Mouse (Mus musculus): Measurements from ENCODE around the gene Scd3.
"Not testable (repeated sequence)": the region's sequence is repeated elsewhere in the genome, so short reads cannot be mapped to it uniquely, and the experiment has no call there.

Scd3 gene

DNA sequence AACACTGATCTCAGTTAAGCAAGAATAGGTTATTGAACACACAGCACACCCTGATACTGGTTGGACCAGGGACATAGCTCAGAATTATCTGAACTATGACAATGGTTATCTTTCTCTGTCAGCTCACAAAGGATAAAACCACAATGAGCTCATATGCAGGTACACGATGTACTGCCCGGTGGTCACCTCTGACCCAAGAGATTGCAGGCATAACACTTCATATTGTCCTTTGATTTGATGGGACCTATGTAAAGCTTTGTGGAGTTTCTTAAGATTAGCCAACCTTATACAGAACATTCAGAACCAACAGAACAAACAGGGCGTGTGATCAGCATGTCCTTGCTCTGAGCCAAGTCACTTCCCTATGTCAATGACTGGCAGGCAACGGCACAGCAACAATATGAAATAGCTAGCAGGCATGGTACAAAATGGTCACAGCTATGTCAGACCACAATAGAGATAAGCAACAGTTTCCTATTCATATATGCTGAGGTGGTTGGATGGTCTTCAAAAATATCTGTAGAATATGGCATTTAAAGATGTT, 28.6 kb downstream of the Scd3 start:
- no peak for DNase-seq (ENCODE audit: low read depth, low spot score)

DNA sequence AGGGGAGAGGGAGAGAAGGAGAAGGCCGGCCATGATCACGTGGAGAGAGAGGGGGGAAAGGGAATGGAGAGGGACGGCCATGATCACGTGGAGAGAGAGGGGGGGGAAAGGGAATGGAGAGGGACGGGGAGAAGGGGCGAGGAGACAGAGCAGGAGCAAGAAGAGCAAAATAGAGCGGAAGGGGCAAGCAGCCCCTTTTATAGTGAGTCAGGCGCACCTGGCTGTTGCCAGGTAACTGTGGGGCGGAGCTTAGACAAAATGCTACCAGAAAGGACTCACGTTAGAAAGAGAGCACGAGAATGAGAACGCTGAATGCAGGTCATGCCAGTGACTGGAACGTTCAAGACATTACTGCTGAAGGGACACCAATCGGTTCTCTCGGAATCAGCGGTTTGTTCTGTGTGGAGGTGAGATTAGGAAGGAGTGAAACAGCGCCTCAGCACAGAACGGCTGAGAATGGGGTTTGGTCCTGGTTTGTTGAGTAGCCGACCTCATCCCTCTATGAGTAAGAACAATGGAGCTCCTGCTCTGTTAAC, 34.5 kb downstream of the Scd3 start:
- peak; percentile 69 for DNase-seq (ENCODE audit: low read depth, low spot score)

DNA sequence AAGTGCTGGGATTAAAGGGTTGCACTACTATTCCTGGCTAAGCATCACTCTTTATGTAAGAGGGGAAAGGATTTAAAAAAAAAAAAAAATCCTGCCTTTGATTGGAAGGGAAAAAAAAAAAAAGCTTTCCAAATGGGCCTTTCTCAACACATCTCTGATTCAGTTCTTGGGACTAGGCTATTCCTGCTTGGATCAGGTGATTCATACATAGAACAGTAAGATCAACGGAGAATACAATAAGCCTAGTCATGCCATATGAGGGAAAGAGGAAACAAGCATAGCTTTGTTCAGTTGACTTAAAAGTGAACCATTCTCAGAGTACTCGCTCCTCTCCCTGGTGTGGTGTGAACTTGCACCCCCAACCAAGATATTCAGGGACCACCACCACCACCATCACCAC, 35.8 kb downstream of the Scd3 start:
- no peak for DNase-seq (ENCODE audit: low read depth, low spot score)

DNA sequence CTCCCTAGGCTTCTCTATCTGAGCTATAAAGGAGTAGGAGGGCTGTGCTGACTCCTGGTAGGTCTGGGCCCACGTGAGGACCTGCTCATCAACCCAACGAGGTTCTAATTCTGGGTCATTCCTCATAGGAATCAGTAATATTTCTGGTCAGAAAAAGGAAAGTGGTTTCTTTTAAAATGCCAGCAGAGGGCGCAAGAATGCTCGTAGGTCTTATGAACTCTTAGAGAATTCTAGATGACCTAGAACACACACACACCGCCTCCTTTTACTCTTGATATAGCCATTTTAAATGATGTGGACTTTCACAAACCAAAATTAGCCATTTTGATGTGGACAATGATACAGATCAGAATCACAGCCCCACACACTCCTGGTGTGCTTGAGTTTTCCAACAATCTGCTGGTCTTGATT, 42.7 kb downstream of the Scd3 start:
- peak; percentile 77 for DNase-seq (ENCODE audit: low read depth, low spot score)

DNA sequence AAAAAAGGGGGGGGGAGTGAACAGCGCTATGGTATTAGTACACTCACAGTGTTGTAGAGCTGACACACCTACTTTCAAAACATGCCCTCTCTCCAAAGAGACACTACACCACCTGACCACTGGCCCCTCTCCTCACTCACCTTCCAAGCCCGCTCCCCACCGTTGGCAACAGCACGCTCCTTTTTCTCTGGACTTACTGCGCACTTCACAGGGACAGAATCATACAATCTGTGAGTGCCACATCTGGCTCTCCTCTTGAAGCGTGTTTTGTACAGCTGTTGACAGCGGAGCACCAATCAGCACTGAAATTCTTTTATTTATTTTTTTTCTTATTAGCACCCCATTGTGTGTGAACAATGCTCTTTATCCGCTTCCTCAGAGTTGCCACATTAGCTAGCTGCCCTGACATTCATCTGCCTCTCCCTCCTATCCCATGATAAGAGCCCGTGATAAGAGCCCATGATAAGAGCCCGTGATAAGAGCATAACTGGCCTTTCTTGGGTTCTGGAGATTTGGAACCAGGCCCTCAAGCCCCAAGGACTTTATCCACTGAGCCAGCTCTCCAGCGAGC, 43.4 kb downstream of the Scd3 start:
- DNase-seq (ENCODE audit: low read depth, low spot score), result no peak

DNA sequence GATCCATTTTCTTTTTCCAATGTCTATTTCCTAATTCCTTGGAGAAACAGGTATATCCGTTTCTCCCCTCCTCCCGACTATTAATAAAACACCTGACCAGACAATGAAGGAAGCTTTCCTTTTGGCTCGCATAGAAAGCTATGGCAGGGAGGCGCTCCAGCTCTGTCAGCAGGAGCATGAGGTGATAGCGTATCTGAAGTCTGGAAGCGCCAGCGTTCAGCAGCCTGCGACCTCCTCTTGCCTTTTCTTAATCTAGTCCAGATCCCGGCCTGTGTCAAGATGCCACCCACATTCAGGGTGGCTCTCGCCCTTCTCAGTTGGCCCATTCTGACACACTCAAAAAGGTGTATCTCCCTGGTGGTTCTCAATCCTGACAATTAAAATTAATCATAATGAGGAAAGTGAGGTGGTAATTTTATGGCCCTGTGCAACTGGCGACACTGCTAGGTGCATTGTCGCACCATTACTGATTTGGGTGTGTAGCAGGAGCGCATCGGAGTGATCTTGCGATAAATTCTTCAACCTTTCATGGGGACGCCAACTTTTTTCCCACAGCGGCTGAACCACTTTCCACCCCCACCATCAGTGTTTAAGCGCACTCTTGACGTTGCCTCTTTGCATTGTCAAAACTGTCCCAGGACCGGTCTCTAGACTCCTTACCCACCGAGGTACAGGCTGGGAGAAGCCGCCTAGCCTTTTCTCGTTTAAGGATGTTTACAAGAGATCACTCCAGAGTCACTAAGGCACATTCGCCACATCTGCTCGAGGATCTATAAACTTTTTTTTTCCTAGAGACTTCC, 44.4 kb downstream of the Scd3 start:
- DNase-seq (ENCODE audit: low read depth, low spot score), result no peak

DNA sequence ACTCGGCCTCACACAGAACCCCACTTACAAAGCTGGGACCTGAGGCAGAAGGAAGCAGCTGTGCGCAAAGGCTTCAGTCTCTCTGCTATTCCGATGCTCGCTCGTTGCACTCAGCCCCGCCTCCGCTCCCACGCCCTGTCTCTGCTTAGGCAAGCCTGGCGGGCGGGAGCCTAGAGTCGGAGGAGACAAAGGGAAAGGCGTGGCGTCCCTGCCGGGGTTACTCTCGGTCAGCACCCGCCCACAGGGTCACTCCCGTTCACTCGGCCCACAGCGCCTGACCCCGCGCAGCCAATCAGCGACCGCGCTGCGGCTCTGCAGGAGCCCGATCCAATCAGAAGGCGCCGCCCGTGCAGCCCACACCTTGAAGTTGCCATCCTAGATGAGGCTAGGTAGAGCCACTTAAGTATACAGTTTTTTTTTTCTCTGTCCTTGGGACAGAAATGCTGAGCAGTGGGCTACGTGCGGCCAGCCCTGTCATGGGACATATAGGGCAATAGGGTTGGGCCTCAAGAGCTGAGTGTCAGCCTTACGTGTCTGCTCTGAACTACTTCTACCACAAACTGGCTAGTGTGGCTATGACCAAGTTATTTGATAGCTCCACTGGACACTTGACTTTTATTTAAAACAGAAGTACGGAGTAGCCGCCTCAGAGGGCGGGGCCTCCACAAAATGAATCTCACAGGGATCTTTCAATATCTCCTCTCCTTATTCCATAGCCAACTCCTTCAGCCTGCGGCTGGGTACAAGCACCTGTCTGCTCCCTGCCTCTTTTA, 45.2 kb downstream of the Scd3 start:
- DNase-seq (ENCODE audit: low read depth, low spot score), result peak; percentile 99

DNA sequence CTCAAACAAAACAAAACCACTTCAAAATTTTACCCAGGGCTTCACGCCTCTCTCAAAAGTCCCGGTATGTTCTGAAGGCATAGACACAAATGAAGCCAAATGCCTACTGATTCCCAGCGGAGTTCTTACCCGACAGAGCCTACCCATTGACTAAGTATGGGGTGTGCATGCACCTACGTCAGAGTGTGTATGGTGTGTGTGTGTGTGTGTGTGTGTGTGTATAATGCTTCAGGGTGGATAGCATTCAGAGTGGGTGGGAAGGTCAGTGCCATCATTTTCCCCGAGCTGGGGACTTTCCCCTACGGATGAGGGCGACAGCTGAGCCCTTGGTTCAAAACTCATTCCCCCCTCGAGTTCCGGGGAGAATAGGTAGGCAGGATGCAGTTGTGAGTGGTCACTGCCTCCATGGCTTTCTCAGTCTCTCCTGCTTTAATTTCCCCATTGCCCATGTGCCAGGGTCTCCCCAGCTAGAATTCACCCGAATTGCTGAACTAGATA, 45.8 kb downstream of the Scd3 start:
- DNase-seq (ENCODE audit: low read depth, low spot score), result no peak

DNA sequence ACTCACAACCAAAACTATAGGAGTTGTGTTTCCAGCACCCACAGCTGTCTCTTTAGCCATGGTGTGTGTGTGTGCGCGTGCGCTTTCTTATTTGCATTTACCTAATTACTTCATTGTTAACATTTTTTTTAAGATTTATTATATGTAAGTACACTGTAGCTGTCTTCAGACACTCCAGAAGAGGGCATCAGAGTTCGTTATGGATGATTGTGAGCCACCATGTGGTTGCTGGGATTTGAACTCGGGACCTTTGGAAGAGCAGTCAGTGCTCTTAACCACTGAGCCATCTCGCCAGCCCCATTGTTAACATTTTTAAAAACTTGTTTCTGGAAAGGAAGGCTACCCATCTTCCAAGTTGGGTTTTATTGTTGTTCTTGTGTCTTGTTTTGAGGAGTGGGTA, 48.1 kb downstream of the Scd3 start:
- DNase-seq (ENCODE audit: low read depth, low spot score), result not testable (repeated sequence)

DNA sequence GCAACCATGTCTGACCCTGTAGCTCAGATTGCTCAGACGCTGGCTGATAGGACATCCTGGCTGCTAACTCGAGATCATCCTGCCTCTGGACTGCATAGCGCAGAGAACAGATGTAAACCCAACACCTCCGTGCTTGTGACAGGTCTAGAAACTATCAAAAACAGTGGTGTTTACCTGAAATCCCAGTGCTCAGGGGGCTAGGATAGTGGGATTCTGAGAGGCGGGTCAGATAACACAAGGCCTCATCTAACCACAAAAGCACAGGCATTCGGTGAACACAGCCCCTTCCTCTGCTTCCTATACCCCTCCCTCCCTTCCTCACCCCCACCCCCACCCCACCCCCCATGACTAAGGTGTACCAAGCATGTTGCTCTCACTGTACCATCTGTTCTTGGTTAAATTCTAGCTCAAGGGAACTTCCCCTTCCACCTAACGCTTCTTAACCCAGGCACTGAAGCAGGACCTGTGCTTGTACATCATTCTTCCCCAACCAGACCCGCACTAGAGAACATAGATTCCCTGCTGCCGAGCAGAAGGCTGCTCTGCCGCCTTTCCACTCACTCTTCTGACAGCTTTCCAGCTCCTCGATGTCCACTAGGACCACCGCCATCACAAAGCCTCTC, 49.0 kb downstream of the Scd3 start:
- DNase-seq (ENCODE audit: low read depth, low spot score), result no peak

DNA sequence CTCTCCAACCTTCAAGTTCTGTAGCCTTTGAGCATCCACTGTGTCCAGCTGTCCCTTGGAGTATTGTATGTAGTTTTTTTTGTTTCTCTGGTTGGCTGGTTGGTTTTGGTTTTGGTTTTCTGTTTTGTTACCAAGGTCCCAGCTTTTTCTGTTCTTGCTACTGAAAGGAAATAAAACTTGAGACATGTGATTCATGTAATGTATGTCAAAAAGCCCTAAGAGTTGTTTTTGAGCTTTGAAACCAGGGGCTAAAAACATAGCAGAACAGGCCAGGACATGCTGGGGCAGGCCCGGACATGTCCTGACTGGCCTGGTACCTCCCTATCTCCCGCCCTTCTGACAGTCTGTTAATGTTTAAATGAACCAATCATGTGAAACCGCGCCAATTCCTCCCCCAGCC, 51.0 kb downstream of the Scd3 start:
- DNase-seq (ENCODE audit: low read depth, low spot score), result not testable (repeated sequence)

DNA sequence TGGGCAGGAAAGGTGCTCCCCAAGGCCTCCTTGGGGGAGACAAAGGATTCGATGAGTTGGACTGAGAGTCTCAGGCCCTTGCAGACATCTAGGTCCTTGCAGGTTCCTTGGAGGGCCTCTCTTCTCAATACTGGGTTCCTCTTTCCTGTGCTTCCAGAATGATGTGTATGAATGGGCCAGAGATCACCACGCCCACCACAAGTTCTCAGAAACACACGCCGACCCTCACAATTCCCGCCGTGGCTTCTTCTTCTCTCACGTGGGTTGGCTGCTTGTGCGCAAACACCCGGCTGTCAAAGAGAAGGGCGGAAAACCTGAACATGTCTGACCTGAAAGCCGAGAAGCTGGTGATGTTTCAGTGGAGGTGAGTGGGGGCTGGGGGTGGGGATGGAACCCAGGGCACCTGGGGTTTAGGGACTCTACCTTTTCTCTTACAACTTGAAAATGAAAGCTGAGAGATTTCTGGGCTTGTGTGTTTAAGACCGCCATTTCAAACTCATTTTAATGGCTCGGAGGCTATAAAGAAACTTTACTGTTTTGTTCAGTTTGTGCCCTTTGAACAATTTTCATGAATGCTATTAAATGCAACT, 54.4 kb downstream of the Scd3 start:
- no peak for DNase-seq (ENCODE audit: low read depth, low spot score)

DNA sequence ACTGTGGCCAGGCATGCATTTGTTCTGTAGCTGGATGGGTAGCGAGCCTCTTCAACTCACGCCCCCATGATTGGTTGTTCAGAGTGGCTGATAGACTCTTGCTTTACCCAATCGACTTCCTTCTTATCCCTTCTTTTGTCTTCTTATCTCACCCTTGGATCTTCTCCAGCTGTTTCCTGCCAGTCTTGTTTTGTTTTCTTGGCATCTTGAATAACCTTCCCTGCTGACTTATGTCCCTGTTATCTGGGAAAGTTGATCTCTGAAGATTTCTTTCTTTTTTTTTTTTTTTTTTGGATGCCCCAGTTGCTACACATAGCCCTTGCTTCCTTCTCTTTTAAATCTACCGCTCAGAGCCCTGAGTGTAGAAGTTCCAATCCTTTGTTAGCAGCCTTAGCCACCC, 56.4 kb downstream of the Scd3 start:
- no peak for DNase-seq (ENCODE audit: low read depth, low spot score)

DNA sequence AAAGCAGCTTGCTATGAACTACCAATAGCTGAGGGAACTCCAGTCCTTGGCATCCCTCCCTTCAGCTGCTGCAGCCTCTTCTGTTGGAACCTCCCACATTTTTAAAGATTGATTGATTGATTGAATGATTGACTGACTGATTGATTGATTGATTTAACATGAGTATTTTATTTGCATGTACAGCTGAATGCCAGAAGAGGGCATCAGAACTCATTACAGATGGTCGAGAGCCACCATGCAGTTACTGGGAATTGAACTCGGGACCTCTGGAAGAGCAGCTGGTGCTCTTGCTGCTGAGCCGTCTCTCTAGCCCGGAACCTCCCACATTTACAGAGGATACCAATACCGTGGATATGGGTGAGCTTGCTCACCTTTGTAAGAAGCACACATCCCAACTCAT, 57.4 kb downstream of the Scd3 start:
- no peak for DNase-seq (ENCODE audit: low read depth, low spot score)

DNA sequence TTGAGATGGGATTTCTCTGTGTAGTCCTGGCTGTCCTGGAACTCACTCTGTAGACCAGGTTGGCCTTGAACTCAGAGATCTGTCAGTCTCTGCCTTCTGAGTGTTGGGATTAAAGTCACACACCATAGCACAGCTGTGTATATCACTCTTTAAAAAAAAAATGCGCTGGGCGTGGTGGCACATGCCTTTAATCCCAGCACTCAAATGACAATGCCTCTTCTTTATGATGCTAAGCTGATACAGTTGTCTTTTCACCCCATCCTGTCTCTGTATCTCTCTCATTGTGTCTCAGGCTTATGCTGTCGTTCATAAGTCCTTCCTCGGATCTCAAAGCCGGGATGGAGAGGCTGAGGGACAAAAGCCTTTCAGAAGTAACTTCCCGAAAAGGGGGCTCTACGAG, 58.7 kb downstream of the Scd3 start:
- peak; percentile 85 for DNase-seq (ENCODE audit: low read depth, low spot score)

DNA sequence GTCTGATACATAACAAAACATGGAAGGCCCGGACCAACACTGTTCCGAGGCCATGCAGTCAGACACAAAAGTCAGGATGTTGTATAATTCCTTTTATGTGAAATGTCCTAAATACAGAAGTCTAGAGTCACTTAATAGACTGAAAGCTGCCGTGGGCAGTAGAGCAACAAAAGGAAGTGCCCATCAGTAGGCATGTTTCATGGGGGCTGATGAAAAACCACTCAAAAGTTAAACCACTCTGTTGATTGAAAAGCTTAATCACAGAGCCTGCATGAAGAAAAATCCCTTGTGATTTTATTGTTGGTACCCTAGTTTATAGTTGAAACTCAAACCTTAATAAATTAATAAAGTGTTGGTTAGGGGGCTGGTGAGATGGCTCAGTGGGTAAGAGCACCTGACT, 60.5 kb downstream of the Scd3 start:
- DNase-seq (ENCODE audit: low read depth, low spot score), result no peak

DNA sequence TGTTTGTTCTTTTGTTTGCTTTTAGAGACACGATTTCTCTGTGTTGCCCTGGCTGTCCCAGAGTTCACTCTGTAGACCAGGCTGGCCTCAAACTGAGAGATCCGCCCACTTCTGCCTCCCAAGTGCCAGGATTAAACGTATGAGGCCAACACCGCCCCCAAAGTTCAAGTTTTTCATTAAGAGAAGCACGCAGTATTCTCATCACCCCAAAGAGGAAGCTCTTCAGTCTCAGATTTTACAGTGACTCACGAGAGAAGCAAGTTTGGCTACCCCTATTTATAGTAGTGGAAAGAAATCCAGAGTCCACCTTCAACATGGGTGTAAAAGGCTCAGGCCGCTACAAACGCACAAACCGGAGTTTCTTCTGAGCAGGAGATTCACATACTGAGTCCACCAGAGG, 61.2 kb downstream of the Scd3 start:
- no peak for DNase-seq (ENCODE audit: low read depth, low spot score)

DNA sequence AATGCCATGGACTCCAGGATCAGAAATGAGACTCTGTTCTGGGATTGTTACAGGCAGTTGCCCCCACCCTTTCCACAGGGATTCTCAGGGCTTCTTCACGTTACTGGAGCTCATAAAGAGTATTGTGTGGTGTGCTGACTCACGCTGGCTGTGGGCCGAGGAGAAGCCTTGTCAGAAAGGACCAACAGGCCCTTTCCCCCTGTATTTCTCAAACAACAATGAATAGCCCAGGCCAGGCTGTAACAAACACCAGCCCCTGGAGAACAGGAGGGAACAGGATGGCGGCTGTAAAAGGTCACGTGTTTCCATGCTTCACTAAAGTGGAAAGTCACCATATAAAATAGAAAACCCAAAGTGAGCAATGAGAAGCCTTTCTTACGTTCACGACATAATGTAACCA, 62.2 kb downstream of the Scd3 start:
- no peak for DNase-seq (ENCODE audit: low read depth, low spot score)

DNA sequence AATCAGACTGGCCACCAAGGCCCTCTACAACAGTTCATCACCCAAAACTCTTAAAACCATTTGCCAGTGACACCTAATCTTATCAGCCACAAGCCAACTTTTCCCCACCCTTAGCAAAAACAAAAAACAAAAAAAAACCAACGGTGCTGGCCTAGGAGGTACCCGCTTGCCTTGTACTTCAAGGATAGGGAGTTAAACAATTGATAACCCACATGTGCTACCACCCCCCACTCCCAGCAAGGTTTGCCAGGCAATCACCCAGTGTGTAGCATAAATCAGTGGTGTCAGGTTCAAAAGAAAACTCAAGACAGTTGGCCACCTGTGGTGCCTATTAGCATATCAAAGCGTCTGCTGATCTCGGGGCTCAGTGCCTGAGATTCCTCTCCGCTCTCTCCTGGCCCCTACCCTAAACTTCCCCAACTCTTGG, 62.9 kb downstream of the Scd3 start:
- DNase-seq (ENCODE audit: low read depth, low spot score), result peak; percentile 93

DNA sequence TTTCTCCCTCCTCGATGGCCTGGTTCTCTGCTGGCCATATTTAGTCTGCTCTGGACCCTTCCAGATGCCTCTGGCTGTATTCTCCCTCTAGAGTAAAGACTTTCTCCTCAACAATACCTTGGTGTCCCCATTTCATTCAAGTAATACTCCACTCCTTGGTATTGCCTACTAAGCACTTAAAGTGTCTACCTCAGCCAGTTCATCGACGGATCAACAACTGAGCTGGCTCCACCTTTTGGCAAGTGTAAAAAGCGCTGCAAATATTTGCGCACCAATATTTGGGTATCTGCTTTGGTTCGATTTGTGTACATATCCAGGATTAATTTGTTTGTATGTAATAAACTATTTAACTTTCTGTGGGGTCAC, 63.4 kb downstream of the Scd3 start:
- peak; percentile 64 for DNase-seq (ENCODE audit: low read depth, low spot score)

DNA sequence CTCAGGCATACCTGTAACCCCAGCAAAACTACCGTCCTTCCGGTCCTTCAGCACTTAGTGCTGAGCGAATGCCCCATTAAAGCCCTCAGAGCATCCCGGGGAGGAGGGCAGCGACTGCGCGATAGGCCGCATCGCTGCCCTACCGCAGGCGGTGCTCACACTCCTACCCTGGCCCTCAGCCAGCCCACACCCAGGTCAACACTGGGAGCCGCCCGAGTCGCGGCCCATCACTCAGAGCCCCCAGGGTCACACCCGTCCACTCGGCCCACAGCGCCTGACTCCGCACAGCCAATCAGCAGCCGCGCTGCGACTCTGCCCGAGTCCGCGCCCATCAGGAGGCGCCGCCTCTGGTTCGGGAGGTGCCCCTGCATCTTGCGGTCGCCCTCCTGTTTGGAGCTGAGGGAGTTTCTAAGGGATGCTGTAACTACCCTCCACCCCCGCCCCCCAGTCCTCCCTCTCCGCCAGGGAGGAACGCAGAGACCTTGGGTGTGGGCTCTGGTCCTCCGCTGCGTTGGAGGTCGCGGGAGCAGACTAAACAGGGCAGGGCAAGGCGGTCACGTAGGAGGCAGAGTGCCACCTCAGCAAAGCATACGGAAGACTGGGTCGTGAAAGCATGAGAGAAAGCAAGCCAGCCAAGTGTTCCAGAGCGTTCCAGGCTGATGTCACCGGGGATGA, 63.9 kb downstream of the Scd3 start:
- peak; percentile 83 for DNase-seq (ENCODE audit: low read depth, low spot score)
